Mouse (Mus musculus) intestine, embryonic 14.5 days (tissue): ENCODE results near the gene Gm47841. TPM values are rescaled to one million over a fixed set of nuclear protein-coding genes. Genes with fewer than 3 reads are reported as not detected.

ENCODE experiments used
- ATAC-seq: fragments of 200-750 bp; cut with Nextera tagmentation; replicated peaks from 2 replicates; pipeline ENCODE4 v1.8.0; 2017; ENCODE audit warnings: low read depth, moderate number of reproducible peaks, moderate TSS enrichment, moderate library complexity; ENCODE audit not compliant: low FRiP score, low TSS enrichment
- DNase-seq: peaks from one replicate; pipeline ENCODE4 v3.0.0-alpha.2; 2018; ENCODE audit warnings: low spot score
- H3K27ac ChIP-seq: fragments of 300-500 bp; sonication (generic); 2 replicates; pipeline ENCODE4 v1.5.1; 2014; ENCODE audit warnings: low read depth, mild to moderate bottlenecking, control low read depth
- H3K27me3 ChIP-seq: fragments of 300-500 bp; sonication (generic); replicated peaks from 2 replicates; pipeline ENCODE4 v1.6.1; 2014; ENCODE audit warnings: low read length, control low read depth; ENCODE audit not compliant: control insufficient read depth, insufficient read depth
- H3K36me3 ChIP-seq: fragments of 300-500 bp; sonication (generic); 2 replicates; pipeline ENCODE4 v1.6.1; 2014; ENCODE audit warnings: low read length, control low read depth; ENCODE audit not compliant: control insufficient read depth, insufficient read depth
- H3K4me1 ChIP-seq: fragments of 300-500 bp; sonication (generic); replicated peaks from 2 replicates; pipeline ENCODE4 v1.6.1; 2014; ENCODE audit warnings: low read length, control low read depth, mixed read lengths; ENCODE audit not compliant: control insufficient read depth, insufficient read depth
- H3K4me2 ChIP-seq: fragments of 300-500 bp; sonication (generic); 2 replicates; pipeline ENCODE4 v1.6.1; 2014; ENCODE audit warnings: low read length
- H3K4me3 ChIP-seq: fragments of 300-500 bp; sonication (generic); 2 replicates; pipeline ENCODE4 v1.5.1; 2014; ENCODE audit warnings: low read depth, low read length, control low read depth, mixed read lengths
- H3K9ac ChIP-seq: fragments of 300-500 bp; sonication (generic); 2 replicates; pipeline ENCODE4 v1.6.1; 2014; ENCODE audit warnings: mild to moderate bottlenecking, low read length
- H3K9me3 ChIP-seq: fragments of 300-500 bp; sonication (generic); 2 replicates; pipeline ENCODE4 v1.6.1; 2016; ENCODE audit warnings: low read length, control low read depth; ENCODE audit not compliant: control insufficient read depth
- WGBS: fragments of 180-500 bp; shearing (Covaris S2); extraction: QIAGEN DNeasy Blood & Tissue Kit; methylation state at CpG from one replicate; pipeline ENCODE4 v1.1.7; 2014; 5-methylcytosine and 5-hydroxymethylcytosine counted together
- polyA plus RNA-seq: library from polyadenylated mRNA; unstranded; fragments of >200 nt; fragmentation: Nextera tagmentation; extraction: Ambion mirVana; gene quantifications from 2 replicates; pipeline ENCODE4 v1.2.1, GENCODE M21; 2014

Gene Gm47841
- polyA plus RNA-seq, 1 experiment from 2014 or later, result not detected

- Histone ChIP-seq H3K4me1 (no peaks in the 10 kb centered on the region), H3K36me3 (no peaks in the 10 kb centered on the region), H3K27ac (no peak overlapping the region), H3K9me3 (no peaks in the 10 kb centered on the region), H3K4me3 (no peak overlapping the region), H3K27me3 (peaks cover 81% of the 10 kb centered on the region), H3K4me2 (no peak overlapping the region), H3K9ac (no peak overlapping the region)
- ATAC-seq, result no peak
- DNase-seq, result no peak
- 54% methylated on average over 6 of the region's 6 CpGs for WGBS
Observed at GRCm38 (mm10) chr15:101044531-101044930, 2.7 kb downstream of the Gm47841 start.

- H3K9ac ChIP-seq, result no peak overlapping the region
- H3K9me3 ChIP-seq, result no peaks in the 10 kb centered on the region
- H3K4me3 ChIP-seq, result no peak overlapping the region
- no peak overlapping the region for H3K27ac ChIP-seq
- ATAC-seq, result no peak
- peaks cover 69% of the 10 kb centered on the region for H3K27me3 ChIP-seq
- H3K4me2 ChIP-seq, result no peak overlapping the region
- DNase-seq, result peak; percentile 88
- 25% methylated on average over 6 of the region's 6 CpGs for WGBS
- no peaks in the 10 kb centered on the region for H3K36me3 ChIP-seq
- H3K4me1 ChIP-seq, result no peaks in the 10 kb centered on the region
Observed at GRCm38 (mm10) chr15:101042613-101043012, 4.6 kb downstream of the Gm47841 start.

- H3K9me3 ChIP-seq, result no peaks in the 10 kb centered on the region
- no peak overlapping the region for H3K4me2 ChIP-seq
- H3K4me1 ChIP-seq, result no peaks in the 10 kb centered on the region
- no peak overlapping the region for H3K27ac ChIP-seq
- no peaks in the 10 kb centered on the region for H3K36me3 ChIP-seq
- no peak overlapping the region for H3K4me3 ChIP-seq
- H3K9ac ChIP-seq, result no peak overlapping the region
- H3K27me3 ChIP-seq, result peaks cover 64% of the 10 kb centered on the region
- no peak for DNase-seq
- no peak for ATAC-seq
- 63% methylated on average over 6 of the region's 6 CpGs for WGBS
Observed at GRCm38 (mm10) chr15:101041966-101042365, 5.2 kb downstream of the Gm47841 start.

GRCm38 (mm10) chr15:101039651-101040050 lies 7.5 kb downstream of the Gm47841 start:
- H3K36me3 ChIP-seq, result no peaks in the 10 kb centered on the region
- H3K27me3 ChIP-seq, result peaks cover 42% of the 10 kb centered on the region
- H3K27ac ChIP-seq, result no peak overlapping the region
- no peak overlapping the region for H3K9ac ChIP-seq
- DNase-seq, result no peak
- H3K4me1 ChIP-seq, result no peaks in the 10 kb centered on the region
- ATAC-seq, result no peak
- WGBS, result 51% methylated on average over 17 of the region's 17 CpGs
- no peak overlapping the region for H3K4me3 ChIP-seq
- H3K4me2 ChIP-seq, result peak overlapping the region; percentile 32; the same call in 1 of the 2 replicates
- H3K9me3 ChIP-seq, result no peaks in the 10 kb centered on the region

GRCm38 (mm10) chr15:101028960-101029359 lies 18.2 kb downstream of the Gm47841 start:
- WGBS, result 62% methylated on average over 2 of the region's 2 CpGs
- H3K9me3 ChIP-seq, result no peaks in the 10 kb centered on the region
- ATAC-seq (no peak), DNase-seq (no peak)
- H3K36me3 ChIP-seq, result no peaks in the 10 kb centered on the region
- H3K4me1 ChIP-seq, result no peaks in the 10 kb centered on the region
- no peaks in the 10 kb centered on the region for H3K27me3 ChIP-seq
- no peak overlapping the region for H3K4me2 ChIP-seq
- H3K4me3 ChIP-seq, result no peak overlapping the region
- no peak overlapping the region for H3K27ac ChIP-seq
- H3K9ac ChIP-seq, result no peak overlapping the region

DNA sequence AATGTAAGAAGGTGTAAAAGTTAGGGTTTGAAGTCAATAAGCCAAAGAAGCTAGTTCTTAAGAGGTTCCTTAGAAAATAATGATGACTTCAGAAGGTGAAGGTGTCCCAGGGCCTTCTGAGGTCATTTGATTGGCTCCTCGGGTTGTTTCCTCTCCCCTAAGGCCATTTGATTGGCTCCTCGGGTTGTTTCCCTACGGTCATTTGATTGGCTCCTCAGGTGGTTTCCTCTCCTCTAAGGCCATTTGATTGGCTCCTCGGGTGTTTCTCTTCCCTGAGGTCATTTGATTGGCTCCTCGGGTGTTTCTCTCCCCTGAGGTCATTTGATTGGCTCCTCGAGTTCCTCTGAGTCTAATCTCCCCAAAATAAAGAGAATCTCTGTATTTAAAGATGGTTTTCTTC lies 35.8 kb downstream of the Gm47841 start:
- Histone ChIP-seq H3K36me3 (no peaks in the 10 kb centered on the region), H3K9ac (no peak overlapping the region), H3K4me1 (peaks cover 4% of the 10 kb centered on the region; the same call in 1 of the 2 replicates), H3K4me2 (no peak overlapping the region), H3K27ac (no peak overlapping the region), H3K4me3 (no peak overlapping the region), H3K27me3 (no peaks in the 10 kb centered on the region), H3K9me3 (no peaks in the 10 kb centered on the region)
- 92% methylated on average over 6 of the region's 6 CpGs for WGBS
- no peak for DNase-seq
- no peak for ATAC-seq

DNA sequence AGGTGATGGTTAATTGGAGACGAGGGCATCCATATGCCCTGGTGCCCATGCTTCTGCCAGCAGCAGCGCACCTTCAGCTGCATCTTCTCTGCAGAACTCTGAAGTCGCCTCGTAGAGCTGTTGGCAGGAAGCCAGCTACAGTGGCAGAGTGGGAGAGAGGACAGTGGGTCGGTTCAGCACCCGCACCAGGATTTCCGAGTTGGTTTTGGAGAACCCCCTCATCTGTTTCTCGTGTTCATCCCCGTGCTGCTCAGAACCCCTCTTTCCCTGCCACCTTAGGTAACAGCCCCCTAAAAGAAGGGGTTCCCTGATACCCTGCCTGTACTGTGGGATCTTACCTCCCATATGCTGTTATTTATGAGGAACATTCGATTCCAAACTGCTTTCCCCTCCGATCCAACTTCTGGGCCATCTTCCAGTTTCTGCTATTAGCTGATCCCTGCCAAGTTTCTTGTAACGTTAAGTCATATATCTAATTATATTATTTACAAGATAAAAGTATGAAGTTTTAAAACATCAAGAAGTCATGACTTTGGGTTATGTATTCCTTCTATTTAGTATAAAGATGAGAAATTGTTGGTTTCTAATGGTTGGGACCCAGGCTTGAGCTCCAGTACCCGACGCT lies 38.7 kb downstream of the Gm47841 start:
- WGBS, result 60% methylated on average over 14 of the region's 14 CpGs
- H3K9me3 ChIP-seq, result no peaks in the 10 kb centered on the region
- H3K4me2 ChIP-seq, result no peak overlapping the region
- H3K4me1 ChIP-seq, result peaks cover 4% of the 10 kb centered on the region; the same call in 1 of the 2 replicates
- no peak for ATAC-seq
- H3K27ac ChIP-seq, result no peak overlapping the region
- no peaks in the 10 kb centered on the region for H3K27me3 ChIP-seq
- H3K4me3 ChIP-seq, result no peak overlapping the region
- H3K36me3 ChIP-seq, result no peaks in the 10 kb centered on the region
- H3K9ac ChIP-seq, result no peak overlapping the region
- DNase-seq, result no peak

- ATAC-seq, result no peak
- 64% methylated on average over 7 of the region's 7 CpGs for whole genome bisulfite sequencing
- peak overlapping the region; percentile 70 for H3K4me2 ChIP-seq
- H3K4me1 ChIP-seq, result peaks cover 4% of the 10 kb centered on the region; the same call in 1 of the 2 replicates
- H3K27ac ChIP-seq, result no peak overlapping the region
- no peaks in the 10 kb centered on the region for H3K9me3 ChIP-seq
- H3K36me3 ChIP-seq, result no peaks in the 10 kb centered on the region
- no peak overlapping the region for H3K4me3 ChIP-seq
- H3K27me3 ChIP-seq, result no peaks in the 10 kb centered on the region
- no peak for DNase-seq
- no peak overlapping the region for H3K9ac ChIP-seq
Observed at GRCm38 (mm10) chr15:101007236-101007635, 40.0 kb downstream of the Gm47841 start.
